Mouse (Mus musculus) midbrain, embryonic 13.5 days (tissue): ENCODE measurements around the gene Itgal. TPM values are rescaled to one million over a fixed set of nuclear protein-coding genes. Genes with fewer than 3 reads are reported as not detected.

ENCODE experiments used
- ATAC-seq: fragments of 200-750 bp; cut with Nextera tagmentation; 2 replicates; pipeline ENCODE4 v1.8.0; 2017; ENCODE audit warnings: mild to moderate bottlenecking, moderate TSS enrichment, moderate library complexity
- H3K27ac ChIP-seq: fragments of 300-500 bp; sonication (generic); 2 replicates; pipeline ENCODE4 v1.5.1; 2015; ENCODE audit warnings: inconsistent platforms, mild to moderate bottlenecking, moderate library complexity
- H3K27me3 ChIP-seq: fragments of 300-500 bp; sonication (generic); 2 replicates; pipeline ENCODE4 v1.6.1; 2015; ENCODE audit warnings: mild to moderate bottlenecking, inconsistent platforms
- H3K36me3 ChIP-seq: fragments of 300-500 bp; sonication (generic); 2 replicates; pipeline ENCODE4 v1.6.1; 2015; ENCODE audit warnings: mild to moderate bottlenecking, inconsistent platforms
- H3K4me1 ChIP-seq: fragments of 300-500 bp; sonication (generic); replicated peaks from 2 replicates; pipeline ENCODE4 v1.6.1; 2015; ENCODE audit warnings: inconsistent platforms
- H3K4me2 ChIP-seq: fragments of 300-500 bp; sonication (generic); replicated peaks from 2 replicates; pipeline ENCODE4 v1.6.1; 2015; ENCODE audit warnings: moderate library complexity, mild to moderate bottlenecking, inconsistent platforms
- H3K4me3 ChIP-seq: fragments of 300-500 bp; sonication (generic); replicated peaks from 2 replicates; pipeline ENCODE4 v1.5.1; 2015; ENCODE audit warnings: mild to moderate bottlenecking, inconsistent platforms
- H3K9ac ChIP-seq: fragments of 300-500 bp; sonication (generic); replicated peaks from 2 replicates; pipeline ENCODE4 v1.6.1; 2015; ENCODE audit warnings: mild to moderate bottlenecking, inconsistent platforms
- H3K9me3 ChIP-seq: fragments of 300-500 bp; sonication (generic); 2 replicates; pipeline ENCODE4 v1.6.1; 2016; ENCODE audit warnings: mild to moderate bottlenecking, inconsistent platforms
- WGBS: fragments of 180-500 bp; shearing (Covaris S2); methylation state at CpG from one replicate; pipeline ENCODE4 v1.1.7; 2015; 5-methylcytosine and 5-hydroxymethylcytosine counted together
- polyA plus RNA-seq: library from polyadenylated mRNA; unstranded; fragments of >200 nt; fragmentation: Nextera tagmentation; extraction: Ambion mirVana; gene quantifications from 2 replicates; pipeline ENCODE4 v1.2.1, GENCODE M21; 2015

Itgal gene
- polyA plus RNA-seq, 1 experiment from 2014 or later: 0.30 TPM

DNA sequence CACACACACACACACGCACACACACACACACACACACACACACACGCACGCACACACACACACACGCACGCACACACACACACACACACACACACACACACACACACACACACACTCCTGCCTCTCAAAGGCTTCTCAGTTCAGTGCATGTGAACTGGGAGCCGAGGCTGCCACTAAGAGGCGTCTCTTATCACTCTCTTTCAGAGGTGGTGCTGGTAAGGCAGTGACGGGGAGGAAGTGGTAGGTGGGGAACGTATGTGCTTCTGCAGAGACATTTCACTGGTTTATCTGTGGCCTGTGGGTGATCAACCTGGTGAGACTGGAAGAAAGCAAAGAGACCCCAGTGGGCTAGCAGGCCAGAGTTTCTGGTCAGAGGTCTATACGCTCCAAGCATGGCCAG lies 10.9 kb upstream of the Itgal start:
- Histone ChIP-seq H3K4me3 (no peak overlapping the region), H3K9me3 (peaks cover 14% of the 10 kb centered on the region), H3K9ac (no peak overlapping the region), H3K27ac (no peak overlapping the region), H3K36me3 (no peaks in the 10 kb centered on the region), H3K4me1 (no peaks in the 10 kb centered on the region), H3K27me3 (no peaks in the 10 kb centered on the region), H3K4me2 (no peak overlapping the region)
- ATAC-seq: no peak
- 88% methylated on average over 6 of the region's 10 CpGs for WGBS

DNA sequence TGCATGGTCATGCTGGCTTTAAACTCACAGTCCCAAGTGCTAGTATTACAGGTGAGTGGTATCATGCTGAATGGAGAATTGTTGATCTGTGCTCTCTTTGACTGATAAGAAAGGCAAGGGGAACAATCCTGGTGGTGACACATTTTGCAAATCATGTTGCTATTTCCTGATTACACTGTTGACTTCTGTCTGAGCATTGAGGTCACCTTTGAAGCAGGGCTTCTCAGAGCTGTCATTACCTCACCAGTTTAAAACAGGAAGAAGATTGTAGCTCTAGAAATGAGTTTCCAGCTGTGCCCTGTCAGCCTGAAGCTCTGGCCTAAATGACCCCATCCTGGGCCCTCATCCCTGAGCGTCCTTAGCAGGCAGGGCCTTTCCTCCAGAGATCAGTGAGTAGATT lies 8.1 kb upstream of the Itgal start:
- H3K4me2 ChIP-seq: no peak overlapping the region
- WGBS: 62% methylated on average over 1 of the region's 1 CpGs
- H3K4me1 ChIP-seq: no peaks in the 10 kb centered on the region
- no peak overlapping the region for H3K4me3 ChIP-seq
- peaks cover 14% of the 10 kb centered on the region for H3K9me3 ChIP-seq
- ATAC-seq: no peak
- H3K9ac ChIP-seq: no peak overlapping the region
- H3K27me3 ChIP-seq: no peaks in the 10 kb centered on the region
- no peak overlapping the region for H3K27ac ChIP-seq
- H3K36me3 ChIP-seq: no peaks in the 10 kb centered on the region

DNA sequence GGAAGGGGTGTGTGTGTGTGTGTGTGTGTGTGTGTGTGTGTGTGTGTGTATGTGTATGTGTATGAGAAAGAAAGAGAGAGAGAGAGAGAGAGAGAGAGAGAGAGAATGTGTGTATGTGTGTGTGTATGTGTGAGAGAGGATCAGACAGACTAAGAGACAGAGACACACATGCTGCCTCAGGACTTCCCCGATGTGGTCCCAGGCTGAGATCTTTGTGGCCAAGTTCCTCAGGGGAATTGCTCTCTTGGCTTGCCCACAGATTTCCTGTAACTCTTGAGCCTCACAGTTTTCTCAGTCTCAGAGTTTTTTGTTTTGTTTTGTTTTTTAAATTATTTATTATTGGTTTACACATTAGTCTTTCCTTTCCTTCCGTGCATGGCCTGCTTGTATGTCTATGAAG lies 6.8 kb upstream of the Itgal start:
- no peaks in the 10 kb centered on the region for H3K27me3 ChIP-seq
- H3K9me3 ChIP-seq: peaks cover 14% of the 10 kb centered on the region
- no peak overlapping the region for H3K4me3 ChIP-seq
- no peaks in the 10 kb centered on the region for H3K4me1 ChIP-seq
- H3K9ac ChIP-seq: no peak overlapping the region
- ATAC-seq: no peak
- H3K27ac ChIP-seq: no peak overlapping the region
- no peak overlapping the region for H3K4me2 ChIP-seq
- no peaks in the 10 kb centered on the region for H3K36me3 ChIP-seq
- WGBS: 86% methylated on average over 2 of the region's 2 CpGs

DNA sequence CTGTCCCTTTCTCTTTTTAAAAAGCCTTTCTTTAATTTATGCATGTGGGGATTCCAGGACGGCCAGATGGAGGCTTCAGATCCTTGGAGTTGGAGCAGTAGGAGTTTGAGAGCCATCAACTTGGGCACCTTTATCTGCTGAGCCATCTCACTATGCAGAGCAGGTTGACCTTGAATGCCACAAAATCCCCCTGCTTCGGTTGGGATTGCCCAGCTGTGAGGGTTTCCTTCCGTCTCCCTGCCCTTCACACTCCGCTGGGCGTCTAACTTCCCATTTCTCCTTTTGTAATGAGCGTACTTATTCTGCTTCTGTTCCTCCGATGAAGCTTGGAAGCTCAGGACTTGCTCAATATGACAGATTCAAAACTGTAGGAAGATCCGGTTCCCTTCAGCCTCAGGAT lies 5.9 kb upstream of the Itgal start:
- H3K36me3 ChIP-seq: no peaks in the 10 kb centered on the region
- peaks cover 14% of the 10 kb centered on the region for H3K9me3 ChIP-seq
- H3K27me3 ChIP-seq: no peaks in the 10 kb centered on the region
- no peak overlapping the region for H3K9ac ChIP-seq
- 53% methylated on average over 8 of the region's 8 CpGs for WGBS
- no peak overlapping the region for H3K27ac ChIP-seq
- no peak overlapping the region for H3K4me2 ChIP-seq
- H3K4me3 ChIP-seq: no peak overlapping the region
- ATAC-seq: no peak
- no peaks in the 10 kb centered on the region for H3K4me1 ChIP-seq

DNA sequence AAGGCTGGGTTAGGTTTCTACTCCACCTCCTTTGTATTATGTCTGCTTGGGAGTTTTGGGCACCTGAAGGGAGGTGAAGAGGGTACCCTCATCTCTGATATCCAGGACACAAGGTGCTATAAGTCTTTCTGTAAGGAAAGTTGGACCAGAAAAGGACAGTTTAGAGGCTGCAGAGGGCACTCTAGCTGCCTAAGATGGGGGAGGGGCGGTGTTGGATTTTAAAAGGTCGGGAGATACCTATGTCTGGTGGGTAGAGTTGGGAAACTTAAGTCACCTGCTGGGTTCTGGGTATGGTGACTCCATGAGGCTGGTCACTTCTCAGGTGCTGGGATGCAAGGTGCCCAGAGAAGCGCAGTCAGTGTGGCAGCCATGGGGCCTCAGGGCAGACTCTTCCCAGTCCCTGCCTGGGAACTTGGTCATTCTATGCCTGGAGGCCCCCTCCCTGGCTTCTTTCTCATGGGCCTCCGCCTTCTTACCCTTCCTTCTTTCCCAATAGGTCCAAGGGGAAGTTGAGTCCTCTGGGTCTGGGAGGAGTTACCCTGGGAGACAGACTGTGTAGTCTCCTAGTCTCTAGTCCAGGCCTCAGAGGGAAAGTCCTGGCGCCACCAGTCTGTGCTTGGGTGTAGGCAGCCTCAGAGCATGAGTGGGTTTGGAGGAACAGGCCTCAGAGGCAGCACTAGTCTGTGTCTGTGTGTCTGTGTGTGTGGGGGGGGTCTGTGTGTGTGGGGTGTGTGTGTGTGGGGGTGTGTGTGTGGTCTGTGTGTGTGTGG lies 911 bp downstream of the Itgal start:
- H3K9me3 ChIP-seq: no peaks in the 10 kb centered on the region
- 82% methylated on average over 5 of the region's 5 CpGs for WGBS
- H3K4me1 ChIP-seq: no peaks in the 10 kb centered on the region
- H3K4me3 ChIP-seq: no peak overlapping the region
- H3K36me3 ChIP-seq: no peaks in the 10 kb centered on the region
- no peak overlapping the region for H3K27ac ChIP-seq
- no peaks in the 10 kb centered on the region for H3K27me3 ChIP-seq
- no peak overlapping the region for H3K4me2 ChIP-seq
- no peak overlapping the region for H3K9ac ChIP-seq
- ATAC-seq: no peak

DNA sequence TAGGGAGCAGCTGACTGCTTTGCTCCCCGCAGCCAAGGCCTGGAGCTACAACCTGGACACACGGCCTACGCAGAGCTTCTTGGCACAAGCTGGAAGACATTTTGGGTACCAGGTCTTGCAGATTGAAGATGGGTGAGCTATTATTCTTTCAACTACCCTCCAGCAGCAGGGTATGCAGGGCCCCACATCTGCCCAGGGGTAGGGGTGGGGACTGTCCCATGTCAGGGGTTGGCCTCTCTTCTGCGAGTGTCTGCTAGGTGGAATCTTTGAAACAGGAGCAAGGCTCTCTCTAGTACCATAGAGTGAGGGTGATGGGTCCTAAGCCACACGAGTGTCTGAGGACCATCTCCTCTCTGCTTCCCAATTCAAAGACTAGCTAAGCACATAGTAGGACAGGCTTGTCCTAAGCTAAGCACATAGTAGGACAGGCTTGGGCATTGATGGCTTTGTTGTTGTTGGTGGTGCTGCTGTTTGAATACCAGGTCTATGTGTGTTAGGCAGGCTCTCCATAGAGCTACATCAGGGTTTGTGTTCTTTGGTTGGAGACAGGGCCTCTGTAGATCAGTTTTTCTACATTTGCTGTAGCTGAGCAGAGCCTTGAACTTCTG lies 1.6 kb downstream of the Itgal start:
- 97% methylated on average over 5 of the region's 5 CpGs for WGBS
- no peak for ATAC-seq

DNA sequence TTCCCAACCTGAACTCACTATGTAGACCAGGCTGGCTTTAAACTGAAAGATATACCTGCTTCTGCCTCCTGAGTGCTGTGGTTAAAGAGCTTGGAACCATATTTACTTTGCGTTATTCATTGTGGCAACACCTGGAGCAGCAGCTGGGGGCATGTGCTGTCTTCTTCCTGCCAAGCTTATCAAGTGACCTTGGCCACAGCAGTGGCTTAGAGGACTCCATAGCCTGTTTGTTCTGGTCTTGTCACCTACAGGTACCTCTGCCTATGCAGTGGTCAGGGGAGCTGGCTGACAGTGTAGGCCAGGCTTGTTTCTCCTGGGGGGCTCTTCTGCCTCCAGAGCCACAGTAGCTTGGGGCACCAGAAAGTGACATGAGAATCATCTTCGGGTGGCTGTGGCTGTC lies 12.4 kb downstream of the Itgal start:
- no peak overlapping the region for H3K4me3 ChIP-seq
- no peaks in the 10 kb centered on the region for H3K4me1 ChIP-seq
- no peaks in the 10 kb centered on the region for H3K36me3 ChIP-seq
- H3K27ac ChIP-seq: no peak overlapping the region
- 76% methylated on average over 2 of the region's 2 CpGs for WGBS
- H3K27me3 ChIP-seq: no peaks in the 10 kb centered on the region
- H3K9me3 ChIP-seq: no peaks in the 10 kb centered on the region
- H3K4me2 ChIP-seq: no peak overlapping the region
- no peak for ATAC-seq
- H3K9ac ChIP-seq: no peak overlapping the region

More for the DNA sequence above, 1.6 kb downstream of the Itgal start:
- H3K27ac ChIP-seq: no peak overlapping the region
- no peaks in the 10 kb centered on the region for H3K27me3 ChIP-seq
- H3K36me3 ChIP-seq: no peaks in the 10 kb centered on the region
- no peak overlapping the region for H3K9ac ChIP-seq
- H3K9me3 ChIP-seq: no peaks in the 10 kb centered on the region
- no peaks in the 10 kb centered on the region for H3K4me1 ChIP-seq
- H3K4me3 ChIP-seq: no peak overlapping the region
- H3K4me2 ChIP-seq: no peak overlapping the region

DNA sequence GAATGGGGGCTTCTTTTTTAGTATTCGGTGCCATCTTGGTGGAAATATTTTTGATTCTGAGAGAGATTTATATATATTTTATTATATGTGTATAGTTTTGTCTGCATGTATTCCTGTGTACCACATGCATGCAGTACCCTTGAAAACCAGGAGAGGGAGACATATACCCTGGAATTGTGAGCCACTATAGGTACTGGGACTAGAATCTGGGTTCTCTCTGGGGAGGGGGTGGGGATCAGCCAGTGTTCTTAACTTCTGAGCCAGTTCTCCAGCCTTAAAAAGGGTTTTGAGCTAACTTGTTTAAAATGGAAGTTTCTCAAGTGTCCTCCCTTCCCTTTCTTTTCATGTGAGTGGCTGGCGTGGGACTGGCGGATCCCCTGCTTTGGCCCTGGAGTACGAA lies 12.8 kb downstream of the Itgal start:
- Histone ChIP-seq H3K27me3 (no peaks in the 10 kb centered on the region), H3K4me3 (no peak overlapping the region), H3K4me2 (no peak overlapping the region), H3K9me3 (no peaks in the 10 kb centered on the region), H3K27ac (no peak overlapping the region), H3K4me1 (no peaks in the 10 kb centered on the region), H3K9ac (no peak overlapping the region), H3K36me3 (no peaks in the 10 kb centered on the region)
- ATAC-seq: peak; percentile 67; the same call in 1 of the 2 replicates
- 63% methylated on average over 4 of the region's 4 CpGs for WGBS

DNA sequence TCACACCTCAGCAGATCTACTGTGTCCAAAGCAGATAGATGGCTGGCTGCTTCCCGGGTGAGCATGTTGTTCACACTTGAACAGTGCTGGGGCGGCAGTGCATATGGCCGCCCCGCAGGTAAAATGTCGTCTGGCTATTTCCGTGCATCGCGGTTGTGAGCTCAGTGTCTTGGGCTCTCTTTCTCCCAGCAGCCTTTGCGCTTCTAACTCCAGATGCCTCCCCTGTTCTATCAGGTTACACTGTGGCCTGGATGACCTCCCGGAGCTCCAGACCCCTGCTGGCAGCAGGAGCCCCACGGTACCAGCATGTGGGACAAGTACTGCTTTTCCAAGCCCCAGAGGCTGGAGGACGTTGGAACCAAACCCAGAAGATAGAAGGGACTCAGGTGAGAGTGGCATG lies 13.9 kb downstream of the Itgal start:
- H3K36me3 ChIP-seq: no peaks in the 10 kb centered on the region
- H3K27ac ChIP-seq: no peak overlapping the region
- WGBS: 75% methylated on average over 12 of the region's 12 CpGs
- 0 out of 2 replicates have a peak overlapping the region, but pooled peaks have one; percentile 12 for H3K9ac ChIP-seq
- no peak overlapping the region for H3K4me3 ChIP-seq
- no peak for ATAC-seq
- no peaks in the 10 kb centered on the region for H3K4me1 ChIP-seq
- H3K9me3 ChIP-seq: no peaks in the 10 kb centered on the region
- no peak overlapping the region for H3K4me2 ChIP-seq
- H3K27me3 ChIP-seq: no peaks in the 10 kb centered on the region

DNA sequence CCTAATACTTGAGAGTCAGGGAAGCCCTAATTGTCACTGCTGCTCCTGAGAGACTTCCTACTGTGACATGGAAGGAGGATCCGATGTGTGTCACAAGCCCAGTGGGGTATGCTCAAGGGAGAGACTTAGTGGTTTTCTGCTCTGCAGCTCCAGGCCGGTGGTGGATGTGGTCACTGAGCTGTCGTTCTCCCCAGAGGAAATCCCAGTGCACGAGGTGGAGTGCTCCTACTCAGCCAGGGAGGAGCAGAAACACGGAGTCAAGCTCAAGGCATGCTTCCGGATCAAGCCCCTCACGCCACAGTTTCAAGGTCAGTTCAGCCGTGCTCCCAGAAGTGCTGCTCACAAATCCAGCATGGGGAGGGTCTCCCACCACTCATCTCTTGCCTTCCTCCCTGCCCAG lies 17.9 kb downstream of the Itgal start:
- H3K36me3 ChIP-seq: no peaks in the 10 kb centered on the region
- H3K9me3 ChIP-seq: no peaks in the 10 kb centered on the region
- H3K9ac ChIP-seq: no peak overlapping the region
- H3K27me3 ChIP-seq: no peaks in the 10 kb centered on the region
- ATAC-seq: no peak
- no peak overlapping the region for H3K4me2 ChIP-seq
- no peak overlapping the region for H3K27ac ChIP-seq
- no peaks in the 10 kb centered on the region for H3K4me1 ChIP-seq
- H3K4me3 ChIP-seq: no peak overlapping the region
- 42% methylated on average over 8 of the region's 8 CpGs for whole genome bisulfite sequencing

DNA sequence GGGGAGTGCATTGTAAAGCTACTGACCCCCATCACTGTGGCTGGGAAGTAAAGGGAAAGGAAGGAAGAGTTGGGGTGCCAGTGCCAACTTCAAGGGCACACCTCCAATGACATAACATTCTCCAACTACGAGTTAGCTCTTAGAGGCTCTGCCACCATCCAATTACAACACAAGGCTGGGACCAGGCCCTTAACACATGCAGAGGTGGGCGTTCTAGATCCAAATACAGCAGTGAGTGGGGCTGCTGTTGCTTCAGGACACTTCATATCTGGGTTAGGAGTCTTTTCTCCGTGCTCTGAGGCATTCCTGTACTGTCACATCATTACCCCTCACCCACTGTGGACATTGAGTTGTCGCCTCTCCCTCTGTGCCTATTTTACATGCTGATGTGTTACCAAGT lies 25.0 kb downstream of the Itgal start:
- H3K27ac ChIP-seq: no peak overlapping the region
- H3K4me2 ChIP-seq: no peak overlapping the region
- no peaks in the 10 kb centered on the region for H3K9me3 ChIP-seq
- H3K4me1 ChIP-seq: no peaks in the 10 kb centered on the region
- 74% methylated on average over 4 of the region's 4 CpGs for WGBS
- no peak for ATAC-seq
- H3K36me3 ChIP-seq: no peaks in the 10 kb centered on the region
- H3K4me3 ChIP-seq: no peak overlapping the region
- no peak overlapping the region for H3K9ac ChIP-seq
- no peaks in the 10 kb centered on the region for H3K27me3 ChIP-seq

DNA sequence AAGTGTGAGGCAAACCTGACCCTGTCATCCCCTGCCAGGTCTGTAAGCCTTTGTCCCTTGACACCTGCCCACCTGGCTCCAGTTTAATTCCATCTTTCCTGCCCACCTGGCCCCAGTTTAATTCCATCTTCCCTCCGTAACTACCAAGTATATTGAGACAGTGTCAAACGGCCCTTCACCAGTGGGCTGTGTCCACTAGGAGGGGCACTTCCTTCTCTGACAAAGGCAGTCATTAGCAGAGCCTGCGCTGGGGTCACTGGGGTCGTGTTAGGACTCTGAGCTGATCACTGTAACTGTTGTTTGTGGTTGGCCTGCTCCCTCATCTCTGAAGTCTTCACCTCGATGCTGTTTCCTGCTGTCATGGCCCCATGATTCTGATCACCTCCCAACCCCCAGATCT lies 26.0 kb downstream of the Itgal start:
- no peak for ATAC-seq
- H3K9ac ChIP-seq: no peak overlapping the region
- 0 out of 2 replicates have a peak, but pooled peaks cover 2% of the 10 kb centered on the region for H3K4me1 ChIP-seq
- no peak overlapping the region for H3K4me2 ChIP-seq
- no peak overlapping the region for H3K27ac ChIP-seq
- no peaks in the 10 kb centered on the region for H3K36me3 ChIP-seq
- H3K9me3 ChIP-seq: no peaks in the 10 kb centered on the region
- WGBS: 46% methylated on average over 5 of the region's 5 CpGs
- H3K4me3 ChIP-seq: no peak overlapping the region
- H3K27me3 ChIP-seq: no peaks in the 10 kb centered on the region

DNA sequence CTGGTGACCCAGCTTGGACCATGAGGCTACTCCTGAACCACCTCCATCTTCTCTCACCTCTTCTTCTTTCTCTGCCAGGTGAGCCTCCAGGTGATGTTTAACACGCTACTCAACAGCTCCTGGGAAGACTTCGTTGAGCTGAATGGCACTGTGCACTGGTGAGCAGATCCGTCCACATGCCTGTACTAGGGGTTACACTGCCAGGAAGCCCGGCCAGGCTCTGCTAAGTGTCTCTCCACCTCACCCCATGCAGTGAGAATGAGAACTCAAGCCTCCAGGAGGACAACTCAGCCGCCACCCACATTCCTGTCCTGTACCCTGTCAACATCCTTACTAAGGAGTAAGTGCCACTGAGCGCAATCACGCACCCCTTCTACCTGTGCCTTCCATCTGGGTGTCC lies 28.9 kb downstream of the Itgal start:
- H3K4me2 ChIP-seq: no peak overlapping the region
- ATAC-seq: no peak
- no peak overlapping the region for H3K27ac ChIP-seq
- 0 out of 2 replicates have a peak, but pooled peaks cover 2% of the 10 kb centered on the region for H3K4me1 ChIP-seq
- H3K27me3 ChIP-seq: no peaks in the 10 kb centered on the region
- H3K9me3 ChIP-seq: no peaks in the 10 kb centered on the region
- no peak overlapping the region for H3K4me3 ChIP-seq
- WGBS: 94% methylated on average over 7 of the region's 7 CpGs
- H3K9ac ChIP-seq: no peak overlapping the region
- no peaks in the 10 kb centered on the region for H3K36me3 ChIP-seq
